Mouse (Mus musculus): ENCODE results near the gene Kcnk3.
A peak's percentile ranks its signal among the peaks of the same experiment; 100 is the strongest.

Kcnk3 gene

GRCm38 (mm10) chr5:30588301-30588968 lies 465 bp downstream of the Kcnk3 start:
- DNase-seq (ENCODE audit: low spot score in 2 of 2), result no peak

GRCm38 (mm10) chr5:30589069-30589468 lies 1.1 kb downstream of the Kcnk3 start:
- no peak for DNase-seq (ENCODE audit: low spot score in 2 of 2)

DNA sequence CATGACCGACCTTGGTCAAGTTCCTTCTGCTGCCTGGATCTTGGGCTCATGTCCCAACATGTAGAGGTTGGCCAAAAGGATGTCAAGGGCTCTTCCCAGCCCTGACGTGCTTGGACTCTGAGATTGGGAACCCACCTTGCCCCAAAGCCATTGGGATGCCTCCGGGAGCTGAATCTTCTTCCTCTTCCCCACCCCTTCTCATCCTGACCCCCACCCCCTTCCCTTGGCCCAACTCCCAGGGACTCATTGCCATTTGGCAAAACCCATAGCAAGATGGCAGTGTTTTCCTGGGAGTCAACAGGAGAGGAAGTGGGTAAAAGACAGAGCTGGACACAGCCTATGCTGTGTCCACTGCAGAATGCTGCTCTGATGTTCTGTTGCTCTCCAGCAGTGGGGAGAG lies 1.6 kb downstream of the Kcnk3 start:
- DNase-seq (ENCODE audit: low spot score in 2 of 2), result peak in 1 of 2 experiments; percentile 49

DNA sequence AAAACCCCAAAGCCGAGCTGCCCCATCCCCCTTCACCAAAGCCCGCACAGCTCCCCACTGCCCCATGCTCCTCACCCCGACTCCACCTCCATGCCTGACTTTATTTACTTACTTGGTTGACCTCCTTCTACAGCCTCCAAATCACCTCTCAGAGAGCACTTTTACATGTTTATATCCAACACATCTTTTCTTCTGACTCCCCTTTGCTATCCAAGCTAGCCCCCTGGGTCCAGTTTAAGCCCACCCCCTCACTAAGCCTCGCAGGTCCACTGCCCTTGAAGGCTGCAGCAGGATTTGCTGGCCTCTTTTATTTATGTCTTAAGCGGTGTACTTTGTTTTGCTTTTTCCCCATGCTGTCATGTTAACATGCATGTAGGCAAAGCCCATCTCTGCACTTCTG lies 2.3 kb downstream of the Kcnk3 start:
- DNase-seq (ENCODE audit: low spot score in 2 of 2), result no peak

GRCm38 (mm10) chr5:30591205-30591731 lies 3.3 kb downstream of the Kcnk3 start:
- DNase-seq (ENCODE audit: low spot score in 2 of 2), result no peak

GRCm38 (mm10) chr5:30591786-30592185 lies 3.8 kb downstream of the Kcnk3 start:
- DNase-seq (ENCODE audit: low spot score in 2 of 2), result no peak

GRCm38 (mm10) chr5:30592279-30592980 lies 4.5 kb downstream of the Kcnk3 start:
- DNase-seq (ENCODE audit: low spot score in 2 of 2), result no peak

- no peak for DNase-seq (ENCODE audit: low spot score in 2 of 2)
Observed at GRCm38 (mm10) chr5:30593360-30593759, 5.4 kb downstream of the Kcnk3 start.

DNA sequence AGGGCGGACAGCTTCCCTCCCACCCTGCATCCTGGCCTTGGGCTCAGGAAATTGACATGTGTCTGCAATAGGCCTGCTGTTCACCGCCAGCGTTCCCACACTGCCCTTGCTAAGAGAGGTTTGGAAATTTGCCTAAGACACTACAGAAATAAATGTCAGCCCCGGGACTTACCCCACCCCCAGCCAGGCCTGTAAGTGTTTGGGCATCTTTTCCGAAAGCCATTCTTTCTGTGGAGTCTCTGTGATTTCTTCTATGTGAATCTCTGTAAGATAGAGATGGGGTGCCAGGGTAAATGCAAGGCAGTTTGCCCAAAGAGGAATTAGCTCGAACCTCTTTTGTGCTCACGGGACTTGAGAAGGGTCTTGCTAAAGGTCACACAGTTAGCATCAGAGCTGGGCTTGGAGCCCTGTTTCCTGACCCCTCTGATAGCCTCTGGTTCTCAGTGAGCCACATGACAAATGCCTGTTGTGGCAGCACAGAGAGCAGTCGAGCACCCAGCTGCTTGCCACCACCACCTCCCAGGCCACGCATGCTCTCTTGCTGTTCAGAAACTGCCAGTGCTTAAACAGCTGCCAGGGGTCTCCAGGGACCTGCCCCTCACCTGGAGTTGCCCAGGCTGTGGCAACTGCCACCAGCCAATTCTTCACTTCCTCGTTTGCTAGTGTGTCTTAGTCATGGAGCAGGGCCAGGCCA lies 6.0 kb downstream of the Kcnk3 start:
- peak; percentile 73 to 78 for DNase-seq (ENCODE audit: low spot score in 2 of 2)

- DNase-seq (ENCODE audit: low spot score in 2 of 2), result no peak
Observed at GRCm38 (mm10) chr5:30594953-30595560, 7.1 kb downstream of the Kcnk3 start.

DNA sequence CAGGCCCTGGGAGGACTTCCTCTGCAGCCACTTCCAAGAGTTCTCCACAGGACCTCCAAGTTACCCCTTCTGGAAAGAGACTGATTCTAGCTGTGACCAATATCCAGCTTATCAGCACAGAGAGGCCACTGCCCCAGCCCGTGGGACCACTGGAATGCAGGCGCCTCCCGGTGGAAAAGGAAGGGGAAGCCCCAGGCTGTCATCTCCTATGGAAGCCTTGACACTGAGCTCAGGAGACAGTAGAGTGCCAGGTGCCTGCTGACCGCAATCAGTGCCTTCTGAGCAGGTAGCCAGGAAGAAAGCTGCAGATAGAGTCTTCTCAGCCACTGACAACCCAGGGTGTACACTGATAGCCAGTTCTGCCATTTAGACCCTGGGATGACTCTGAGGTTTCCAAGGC lies 13.4 kb downstream of the Kcnk3 start:
- no peak for DNase-seq (ENCODE audit: low spot score in 2 of 2)

DNA sequence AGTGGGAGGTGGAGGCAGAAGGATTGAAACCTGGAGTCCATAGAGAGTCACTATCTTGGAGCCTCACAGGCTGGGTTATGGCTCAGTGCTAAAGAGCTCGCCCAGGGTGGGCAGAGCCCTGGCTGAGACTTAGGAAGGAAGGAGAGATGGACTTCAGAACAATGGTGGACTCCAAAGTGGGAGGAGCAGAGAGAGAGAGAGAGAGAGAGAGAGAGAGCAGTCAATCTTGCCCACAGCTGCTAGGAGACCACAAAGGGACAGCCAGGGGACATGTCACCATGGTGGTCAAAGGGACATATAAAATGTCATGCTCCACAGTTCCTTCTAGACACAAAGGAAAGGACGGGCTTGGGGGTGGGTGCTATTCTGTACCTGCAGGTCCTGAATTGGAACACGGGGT lies 15.3 kb downstream of the Kcnk3 start:
- no peak for DNase-seq (ENCODE audit: low spot score in 2 of 2)

GRCm38 (mm10) chr5:30603926-30604325 lies 16.0 kb downstream of the Kcnk3 start:
- DNase-seq (ENCODE audit: low spot score in 2 of 2), result no peak

DNA sequence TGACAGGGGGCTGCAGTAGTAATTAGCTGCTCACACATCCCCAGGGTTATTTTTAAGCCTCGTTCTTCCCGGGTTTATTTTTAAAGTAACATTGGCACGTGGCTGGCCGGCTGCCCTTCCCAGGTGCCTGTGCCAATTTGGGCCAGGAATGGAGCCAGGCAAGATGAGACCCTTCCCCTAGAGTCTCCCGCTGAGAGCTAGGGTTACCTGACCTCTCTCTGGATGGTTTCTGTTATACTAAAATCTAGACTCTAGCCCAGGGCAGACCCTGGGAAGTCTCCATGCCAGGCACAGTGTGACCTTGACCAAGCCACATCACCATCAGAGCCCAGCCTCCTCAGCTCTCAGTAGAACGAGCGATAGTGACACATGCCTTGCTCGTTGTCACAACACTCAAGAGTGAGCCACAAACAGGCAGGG lies 16.8 kb downstream of the Kcnk3 start:
- DNase-seq (ENCODE audit: low spot score in 2 of 2), result peak; percentile 43 to 63

DNA sequence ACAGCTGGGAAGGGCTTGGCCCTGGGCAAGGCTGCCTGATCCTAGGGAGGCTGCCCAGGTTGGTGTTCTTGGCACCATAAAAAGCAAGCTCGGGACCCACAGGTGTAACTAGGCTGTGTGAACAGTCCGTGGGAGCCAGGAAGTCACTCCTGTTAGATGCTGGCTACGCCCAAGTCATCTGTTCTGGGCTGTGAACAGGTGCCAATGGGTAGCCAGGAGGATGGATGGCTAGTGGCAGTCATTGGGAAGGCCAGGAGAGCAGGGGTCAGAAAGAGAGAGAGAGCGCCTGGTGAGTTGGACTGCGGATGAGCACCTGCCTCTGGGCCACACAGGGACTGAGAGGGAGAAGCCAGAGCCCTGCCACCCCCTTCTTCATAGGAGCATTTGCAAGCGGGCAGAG lies 17.7 kb downstream of the Kcnk3 start:
- DNase-seq (ENCODE audit: low spot score in 2 of 2), result no peak

DNA sequence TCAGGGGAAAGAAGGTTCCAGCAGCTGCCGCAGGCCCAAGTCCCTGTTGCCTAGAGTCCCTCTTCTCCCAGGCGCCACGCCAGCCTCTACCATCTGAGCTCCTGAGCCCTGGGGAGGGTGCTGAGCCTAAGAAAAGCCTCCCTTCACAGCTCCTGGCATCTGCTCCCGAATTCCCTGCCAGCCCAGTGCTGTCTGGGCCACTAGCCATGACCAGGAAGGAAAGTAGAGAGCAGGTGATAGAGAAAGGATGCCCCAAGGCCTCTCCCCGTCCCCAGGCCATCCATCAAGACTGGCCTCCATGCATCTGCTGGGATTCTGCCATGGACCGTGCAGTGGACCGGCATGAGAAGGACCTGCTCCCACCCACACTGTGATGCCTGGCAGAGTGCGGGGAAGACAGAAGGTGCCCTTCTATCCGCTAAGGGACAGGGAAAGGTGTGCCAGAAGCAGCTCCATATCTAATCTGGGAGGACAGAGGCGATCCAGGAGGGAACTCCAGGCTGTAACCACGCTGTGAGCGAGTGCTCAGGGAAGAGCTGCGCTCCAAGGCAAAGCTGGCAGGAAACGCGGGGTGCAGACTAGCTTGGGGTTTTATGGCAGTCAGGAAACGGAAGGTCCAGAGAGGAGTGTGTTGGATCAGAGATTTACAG lies 18.6 kb downstream of the Kcnk3 start:
- peak; percentile 73 to 83 for DNase-seq (ENCODE audit: low spot score in 2 of 2)

GRCm38 (mm10) chr5:30609094-30609493 lies 21.1 kb downstream of the Kcnk3 start:
- DNase-seq (ENCODE audit: low spot score in 2 of 2), result no peak

- no peak for DNase-seq (ENCODE audit: low spot score in 2 of 2)
Observed at GRCm38 (mm10) chr5:30609918-30610645, 22.1 kb downstream of the Kcnk3 start.

GRCm38 (mm10) chr5:30611091-30611490 lies 23.1 kb downstream of the Kcnk3 start:
- DNase-seq (ENCODE audit: low spot score in 2 of 2), result no peak

DNA sequence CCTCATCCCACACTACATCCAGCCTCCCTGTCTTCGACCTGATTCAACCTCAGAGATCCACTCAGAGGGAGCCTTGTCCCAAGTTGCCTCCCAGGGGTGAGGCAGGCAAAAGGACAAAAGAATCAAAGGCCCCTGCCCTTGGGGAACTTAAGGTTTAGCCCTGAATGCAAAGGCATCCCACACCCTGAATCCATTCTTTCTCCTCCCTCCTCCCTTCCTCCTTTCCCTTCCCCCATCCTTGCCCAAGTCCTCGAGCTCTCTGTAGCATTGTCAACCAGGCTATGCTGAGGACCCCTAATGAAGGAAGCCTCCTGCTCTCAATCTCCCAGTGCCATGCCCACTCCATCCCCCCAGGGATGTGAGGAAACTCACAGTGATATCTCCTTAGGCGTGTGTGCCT lies 23.7 kb downstream of the Kcnk3 start:
- no peak for DNase-seq (ENCODE audit: low spot score in 2 of 2)

DNA sequence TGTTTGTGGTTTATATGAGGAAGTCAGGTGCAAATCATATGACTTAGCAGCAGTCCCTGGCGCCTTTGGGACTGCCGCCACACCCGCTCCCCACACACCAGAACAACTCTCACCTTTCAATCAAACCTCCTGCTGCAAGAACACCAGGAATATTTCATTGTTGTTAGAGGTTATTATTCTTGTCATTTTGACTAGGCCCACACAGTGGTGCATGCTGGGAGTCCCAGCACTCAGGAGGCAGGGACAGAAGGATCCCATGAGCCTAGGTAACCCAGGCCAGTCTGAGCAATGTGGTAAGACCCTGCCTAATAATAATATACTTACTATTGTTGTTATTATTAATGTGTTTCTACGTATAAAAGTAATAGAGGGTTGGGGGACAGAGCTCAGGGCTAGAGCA lies 24.6 kb downstream of the Kcnk3 start:
- no peak for DNase-seq (ENCODE audit: low spot score in 2 of 2)

All from heart, adult 9 months (tissue).